Mouse (Mus musculus): Measurements from ENCODE around the gene Zfp64. TPM values are rescaled to one million over a fixed set of nuclear protein-coding genes. Genes with fewer than 3 reads are reported as not detected.

The Zfp64 gene
- polyA plus RNA-seq, 1 experiment from 2014 or later, result 7.8 TPM

DNA sequence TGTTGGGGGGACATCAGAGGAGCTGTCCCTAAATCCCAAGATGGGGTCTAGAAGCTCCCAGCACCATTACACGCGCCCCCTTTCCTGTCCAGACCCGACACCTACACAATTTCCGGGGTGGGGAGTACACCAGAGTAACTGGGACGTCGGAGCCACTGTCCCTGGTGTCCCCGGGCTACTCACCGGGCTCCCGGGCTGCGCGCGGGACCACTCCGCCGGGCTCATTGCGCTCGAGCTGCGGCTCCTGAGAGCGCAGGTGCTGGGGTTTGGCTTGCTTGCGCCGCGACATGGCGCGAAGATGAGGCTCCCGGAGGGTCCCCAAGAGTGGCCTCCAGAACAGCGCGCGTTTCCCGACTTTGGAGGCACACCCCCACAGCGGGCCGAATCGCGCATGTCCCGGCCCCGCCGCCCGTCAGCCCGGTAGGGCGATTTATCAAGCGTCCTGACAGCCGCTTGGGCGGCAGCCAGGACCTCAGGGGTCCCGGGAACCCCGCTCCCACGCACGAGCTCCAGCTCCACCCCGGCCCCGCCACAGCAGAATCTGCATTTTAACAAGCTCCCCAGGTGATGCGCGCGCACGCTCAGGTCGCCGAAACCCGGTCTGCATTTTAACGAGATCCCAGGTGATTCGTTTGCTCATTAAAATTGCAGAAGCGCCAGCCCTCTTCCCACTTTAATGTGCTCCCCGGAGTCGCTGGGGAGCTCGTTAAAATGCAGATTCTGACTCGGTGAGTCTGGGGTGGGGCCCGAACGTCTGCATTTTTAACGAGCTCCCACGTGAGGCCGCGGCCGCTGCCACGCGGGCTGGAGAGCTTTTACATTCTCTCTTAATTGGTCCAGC, 43.1 kb downstream of the Zfp64 start:
- Histone ChIP-seq H3K4me3 (ENCODE audit: low read depth, low read length) (peak overlapping the region; percentile 45), H3K4me1 (ENCODE audit: control insufficient read depth, low read depth, low read length) (no peaks in the 10 kb centered on the region; the same call in none of the 2 replicates), H3K9ac (ENCODE audit: low read depth, low read length) (no peak overlapping the region), H3K4me2 (ENCODE audit: low read depth, low read length) (peak overlapping the region; percentile 57), H3K27ac (ENCODE audit: low read length) (no peak overlapping the region), H3K9me3 (replicated peaks; ENCODE audit: control insufficient read depth, low read length) (no peaks in the 10 kb centered on the region), H3K27me3 (ENCODE audit: control insufficient read depth, insufficient read depth, low read depth, low read length) (peaks cover 36% of the 10 kb centered on the region), H3K36me3 (ENCODE audit: control insufficient read depth, insufficient read depth) (no peaks in the 10 kb centered on the region)
- 1% methylated on average over 70 of the region's 70 CpGs for WGBS (ENCODE audit: insufficient replicate concordance)
- ATAC-seq (ENCODE audit: low read depth), result no peak

DNA sequence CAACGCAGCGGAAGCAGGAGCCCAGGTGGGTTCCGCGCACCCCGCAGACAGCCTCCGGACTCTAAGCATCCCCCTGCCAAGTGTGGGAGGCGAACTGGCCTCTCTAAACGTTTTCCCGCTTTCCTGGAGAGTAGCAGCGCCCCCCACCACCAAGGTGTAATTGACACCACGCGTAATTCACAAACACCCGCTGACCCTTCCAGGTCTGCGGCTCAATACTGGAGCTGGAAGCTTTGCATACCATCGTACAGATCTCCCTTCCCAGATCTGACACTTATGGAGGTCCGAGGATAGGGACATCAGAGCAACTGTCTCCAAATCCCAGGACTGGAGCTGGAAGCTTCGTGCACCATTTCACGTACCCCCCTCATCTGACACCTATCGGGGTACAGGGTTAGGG, 43.9 kb downstream of the Zfp64 start:
- H3K9ac ChIP-seq (ENCODE audit: low read depth, low read length), result no peak overlapping the region

DNA sequence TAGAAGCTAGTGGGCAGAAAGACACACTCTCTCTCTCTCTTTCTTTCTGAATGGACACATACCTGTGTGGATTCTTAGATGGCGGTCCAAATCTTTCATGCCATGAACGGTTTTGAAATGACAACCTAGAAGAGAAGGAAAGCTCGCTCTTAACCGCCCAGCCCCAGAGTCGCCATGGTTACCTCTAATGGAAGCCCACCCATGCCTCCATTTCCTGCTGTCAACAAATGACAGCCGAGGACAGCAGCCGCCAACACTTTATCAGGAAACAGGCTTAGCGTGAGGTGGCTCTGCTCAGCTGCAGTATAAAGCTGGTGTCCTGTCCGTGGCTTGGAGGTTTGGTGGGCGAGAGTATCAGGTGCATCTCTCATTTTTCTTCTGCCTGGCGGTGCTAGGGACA, 49.4 kb downstream of the Zfp64 start:
- 19% methylated on average over 11 of the region's 11 CpGs for WGBS (ENCODE audit: insufficient replicate concordance)
- Histone ChIP-seq H3K36me3 (ENCODE audit: control insufficient read depth, insufficient read depth) (no peaks in the 10 kb centered on the region), H3K4me3 (ENCODE audit: low read depth, low read length) (no peak overlapping the region), H3K27me3 (ENCODE audit: control insufficient read depth, insufficient read depth, low read depth, low read length) (peaks cover 9% of the 10 kb centered on the region), H3K4me2 (ENCODE audit: low read depth, low read length) (no peak overlapping the region), H3K9ac (ENCODE audit: low read depth, low read length) (no peak overlapping the region), H3K27ac (ENCODE audit: low read length) (no peak overlapping the region), H3K9me3 (replicated peaks; ENCODE audit: control insufficient read depth, low read length) (no peaks in the 10 kb centered on the region), H3K4me1 (ENCODE audit: control insufficient read depth, low read depth, low read length) (no peaks in the 10 kb centered on the region)
- no peak for ATAC-seq (ENCODE audit: low read depth)

More for the DNA sequence above, 43.9 kb downstream of the Zfp64 start:
- H3K4me1 ChIP-seq (ENCODE audit: control insufficient read depth, low read depth, low read length), result no peaks in the 10 kb centered on the region; the same call in none of the 2 replicates
- 5% methylated on average over 19 of the region's 19 CpGs for WGBS (ENCODE audit: insufficient replicate concordance)
- no peak overlapping the region for H3K4me2 ChIP-seq (ENCODE audit: low read depth, low read length)
- peaks cover 36% of the 10 kb centered on the region for H3K27me3 ChIP-seq (ENCODE audit: control insufficient read depth, insufficient read depth, low read depth, low read length)
- ATAC-seq (ENCODE audit: low read depth), result no peak
- H3K36me3 ChIP-seq (ENCODE audit: control insufficient read depth, insufficient read depth), result no peaks in the 10 kb centered on the region
- no peak overlapping the region for H3K27ac ChIP-seq (ENCODE audit: low read length)
- no peaks in the 10 kb centered on the region for H3K9me3 ChIP-seq (replicated peaks; ENCODE audit: control insufficient read depth, low read length)
- no peak overlapping the region; the same call in 1 of the 2 replicates for H3K4me3 ChIP-seq (ENCODE audit: low read depth, low read length)

DNA sequence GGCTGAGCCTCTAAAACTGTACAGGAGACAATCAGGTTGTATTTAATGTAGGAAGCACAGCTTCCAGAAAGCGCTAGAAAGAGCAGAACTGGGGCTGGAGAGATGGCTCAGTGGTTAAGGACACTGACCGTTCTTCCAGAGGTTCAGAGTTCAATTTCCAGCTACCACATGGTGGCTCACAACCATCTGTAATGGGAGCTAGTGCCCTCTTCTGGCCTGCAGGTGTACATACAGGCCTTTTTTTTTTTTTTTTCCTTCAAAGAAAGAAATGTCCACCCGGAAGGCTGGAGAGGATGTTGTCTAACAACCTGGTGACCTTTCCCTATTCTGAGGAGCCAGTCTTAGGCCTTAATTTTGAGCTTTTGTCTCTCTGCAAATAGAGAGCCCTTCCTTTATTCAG, 50.5 kb downstream of the Zfp64 start:
- no peak overlapping the region for H3K4me2 ChIP-seq (ENCODE audit: low read depth, low read length)
- no peak for ATAC-seq (ENCODE audit: low read depth)
- no peaks in the 10 kb centered on the region for H3K36me3 ChIP-seq (ENCODE audit: control insufficient read depth, insufficient read depth)
- H3K27ac ChIP-seq (ENCODE audit: low read length), result no peak overlapping the region
- WGBS (ENCODE audit: insufficient replicate concordance), result 39% methylated on average over 3 of the region's 3 CpGs
- H3K4me1 ChIP-seq (ENCODE audit: control insufficient read depth, low read depth, low read length), result no peaks in the 10 kb centered on the region
- no peaks in the 10 kb centered on the region for H3K9me3 ChIP-seq (replicated peaks; ENCODE audit: control insufficient read depth, low read length)
- H3K9ac ChIP-seq (ENCODE audit: low read depth, low read length), result no peak overlapping the region
- no peak overlapping the region for H3K4me3 ChIP-seq (ENCODE audit: low read depth, low read length)
- H3K27me3 ChIP-seq (ENCODE audit: control insufficient read depth, insufficient read depth, low read depth, low read length), result peaks cover 2% of the 10 kb centered on the region; the same call in 1 of the 2 replicates

DNA sequence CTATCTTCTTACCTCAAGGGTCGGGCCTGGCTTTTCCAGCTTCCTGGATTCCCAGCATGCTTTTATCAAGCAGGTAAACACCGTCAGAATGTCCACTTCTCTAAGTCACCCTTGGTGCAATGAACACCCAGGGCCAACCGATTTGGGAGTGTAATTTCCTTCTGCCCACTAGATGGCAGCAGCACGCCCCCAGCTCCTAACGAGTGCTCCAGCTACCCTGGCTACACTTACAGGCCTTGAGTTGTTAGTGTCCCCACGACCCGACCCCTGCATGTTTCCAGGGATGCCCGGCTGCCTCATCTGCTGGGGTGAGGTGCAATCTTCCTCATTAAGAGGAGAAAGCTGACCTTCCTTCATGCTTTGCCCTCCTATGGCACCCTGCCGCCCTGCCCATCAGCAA, 51.2 kb downstream of the Zfp64 start:
- Histone ChIP-seq H3K4me3 (ENCODE audit: low read depth, low read length) (no peak overlapping the region), H3K9ac (ENCODE audit: low read depth, low read length) (no peak overlapping the region), H3K27me3 (ENCODE audit: control insufficient read depth, insufficient read depth, low read depth, low read length) (no peaks in the 10 kb centered on the region), H3K4me2 (ENCODE audit: low read depth, low read length) (no peak overlapping the region), H3K4me1 (ENCODE audit: control insufficient read depth, low read depth, low read length) (no peaks in the 10 kb centered on the region), H3K9me3 (replicated peaks; ENCODE audit: control insufficient read depth, low read length) (no peaks in the 10 kb centered on the region; the same call in 1 of the 2 replicates), H3K27ac (ENCODE audit: low read length) (no peak overlapping the region), H3K36me3 (ENCODE audit: control insufficient read depth, insufficient read depth) (no peaks in the 10 kb centered on the region)
- WGBS (ENCODE audit: insufficient replicate concordance), result 13% methylated on average over 9 of the region's 9 CpGs
- no peak for ATAC-seq (ENCODE audit: low read depth)

DNA sequence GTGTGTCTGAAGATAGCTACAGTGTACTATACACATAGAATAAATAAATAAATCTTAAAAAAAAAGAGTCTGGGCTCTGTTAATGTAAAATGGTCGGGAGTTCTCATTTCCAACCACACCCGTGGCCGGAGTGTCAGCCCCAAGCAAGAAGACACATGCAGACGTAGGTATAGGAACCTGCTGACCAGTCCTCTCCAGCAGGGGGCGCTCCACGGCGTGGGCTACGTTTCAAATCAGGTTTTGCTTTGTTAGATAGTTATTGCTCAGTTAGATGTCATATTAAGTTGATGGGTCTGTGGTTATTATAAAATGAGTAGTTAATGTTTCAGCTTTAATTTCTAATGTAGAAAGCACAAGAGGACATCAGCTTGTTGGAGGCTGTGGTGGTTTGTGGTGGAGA, 52.8 kb downstream of the Zfp64 start:
- no peaks in the 10 kb centered on the region for H3K4me1 ChIP-seq (ENCODE audit: control insufficient read depth, low read depth, low read length)
- no peaks in the 10 kb centered on the region for H3K36me3 ChIP-seq (ENCODE audit: control insufficient read depth, insufficient read depth)
- no peak overlapping the region for H3K27ac ChIP-seq (ENCODE audit: low read length)
- H3K27me3 ChIP-seq (ENCODE audit: control insufficient read depth, insufficient read depth, low read depth, low read length), result no peaks in the 10 kb centered on the region
- no peak for ATAC-seq (ENCODE audit: low read depth)
- 6% methylated on average over 8 of the region's 8 CpGs for WGBS (ENCODE audit: insufficient replicate concordance)
- no peaks in the 10 kb centered on the region; the same call in 1 of the 2 replicates for H3K9me3 ChIP-seq (replicated peaks; ENCODE audit: control insufficient read depth, low read length)
- H3K9ac ChIP-seq (ENCODE audit: low read depth, low read length), result no peak overlapping the region
- no peak overlapping the region for H3K4me3 ChIP-seq (ENCODE audit: low read depth, low read length)
- H3K4me2 ChIP-seq (ENCODE audit: low read depth, low read length), result no peak overlapping the region

DNA sequence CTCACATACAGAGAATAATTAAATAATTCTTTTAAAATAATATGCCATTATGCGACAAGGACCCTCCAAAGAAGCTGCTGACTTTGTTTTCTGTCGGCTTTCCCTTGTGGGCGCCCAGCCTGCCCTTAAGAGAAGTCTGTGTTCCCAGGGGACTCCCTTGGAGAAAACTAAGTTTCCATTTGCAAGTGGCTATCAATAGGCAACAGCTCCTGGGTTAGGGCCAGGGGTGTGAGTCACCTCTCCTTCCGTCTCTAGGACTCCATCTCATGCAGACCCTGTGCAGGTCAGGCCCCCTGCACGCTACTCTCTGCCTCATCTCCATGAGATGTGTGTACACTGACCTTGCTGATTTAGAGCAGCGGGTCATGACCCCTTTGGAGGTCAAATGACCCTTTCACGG, 57.5 kb downstream of the Zfp64 start:
- H3K27ac ChIP-seq (ENCODE audit: low read length), result no peak overlapping the region
- ATAC-seq (ENCODE audit: low read depth), result no peak
- WGBS (ENCODE audit: insufficient replicate concordance), result 62% methylated on average over 7 of the region's 7 CpGs

DNA sequence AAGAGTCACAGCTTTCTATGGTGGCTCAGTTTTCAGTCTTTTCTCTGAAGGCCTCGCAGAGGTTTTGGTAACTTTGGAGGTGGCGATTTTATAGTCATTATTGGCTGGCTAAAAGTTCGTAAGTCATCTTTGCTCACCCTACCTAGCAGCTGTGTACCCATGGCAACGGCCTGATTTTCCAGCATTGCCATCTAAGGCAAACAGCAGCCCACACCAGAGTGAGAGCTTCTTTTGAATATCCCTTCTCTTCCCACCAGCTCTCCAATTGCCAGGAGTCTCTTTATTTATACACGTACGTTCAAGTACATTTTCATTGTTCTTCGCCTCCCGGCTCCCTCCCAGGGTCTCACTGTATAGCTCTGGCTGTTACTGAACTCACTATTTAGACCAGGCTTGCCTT, 59.9 kb downstream of the Zfp64 start:
- H3K4me1 ChIP-seq (ENCODE audit: control insufficient read depth, low read depth, low read length), result no peaks in the 10 kb centered on the region
- no peak overlapping the region for H3K9ac ChIP-seq (ENCODE audit: low read depth, low read length)
- H3K9me3 ChIP-seq (replicated peaks; ENCODE audit: control insufficient read depth, low read length), result no peaks in the 10 kb centered on the region; the same call in 1 of the 2 replicates
- WGBS (ENCODE audit: insufficient replicate concordance), result 69% methylated on average over 8 of the region's 8 CpGs
- no peak overlapping the region for H3K27ac ChIP-seq (ENCODE audit: low read length)
- ATAC-seq (ENCODE audit: low read depth), result no peak
- H3K4me2 ChIP-seq (ENCODE audit: low read depth, low read length), result no peak overlapping the region
- H3K27me3 ChIP-seq (ENCODE audit: control insufficient read depth, insufficient read depth, low read depth, low read length), result no peaks in the 10 kb centered on the region
- no peak overlapping the region for H3K4me3 ChIP-seq (ENCODE audit: low read depth, low read length)
- H3K36me3 ChIP-seq (ENCODE audit: control insufficient read depth, insufficient read depth), result no peaks in the 10 kb centered on the region

More for the DNA sequence above, 57.5 kb downstream of the Zfp64 start:
- no peak overlapping the region for H3K4me2 ChIP-seq (ENCODE audit: low read depth, low read length)
- H3K9me3 ChIP-seq (replicated peaks; ENCODE audit: control insufficient read depth, low read length), result no peaks in the 10 kb centered on the region; the same call in 1 of the 2 replicates
- no peaks in the 10 kb centered on the region for H3K36me3 ChIP-seq (ENCODE audit: control insufficient read depth, insufficient read depth)
- no peaks in the 10 kb centered on the region for H3K27me3 ChIP-seq (ENCODE audit: control insufficient read depth, insufficient read depth, low read depth, low read length)
- H3K4me1 ChIP-seq (ENCODE audit: control insufficient read depth, low read depth, low read length), result no peaks in the 10 kb centered on the region
- H3K4me3 ChIP-seq (ENCODE audit: low read depth, low read length), result no peak overlapping the region
- no peak overlapping the region for H3K9ac ChIP-seq (ENCODE audit: low read depth, low read length)

DNA sequence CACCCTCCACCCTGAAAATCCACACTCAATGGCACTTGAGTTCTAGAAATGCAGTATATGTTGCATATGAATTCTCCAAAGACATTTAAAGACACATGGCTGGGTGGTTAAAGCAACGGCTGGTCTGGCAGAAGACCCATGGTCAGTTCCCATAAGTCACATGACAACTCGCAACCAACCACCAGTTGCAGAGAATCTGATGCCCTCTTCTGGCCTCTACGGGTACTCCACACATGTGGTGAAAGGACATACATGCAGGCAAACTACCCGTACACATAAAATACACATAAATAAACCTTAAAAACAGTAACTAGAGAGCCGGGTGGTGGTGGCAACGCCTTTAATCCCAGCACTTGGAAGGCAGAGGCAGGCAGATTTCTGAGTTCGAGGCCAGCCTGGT, 60.6 kb downstream of the Zfp64 start:
- ATAC-seq (ENCODE audit: low read depth), result no peak
- Histone ChIP-seq H3K4me1 (ENCODE audit: control insufficient read depth, low read depth, low read length) (no peaks in the 10 kb centered on the region), H3K4me3 (ENCODE audit: low read depth, low read length) (no peak overlapping the region), H3K9me3 (replicated peaks; ENCODE audit: control insufficient read depth, low read length) (no peaks in the 10 kb centered on the region; the same call in 1 of the 2 replicates), H3K9ac (ENCODE audit: low read depth, low read length) (no peak overlapping the region), H3K27me3 (ENCODE audit: control insufficient read depth, insufficient read depth, low read depth, low read length) (no peaks in the 10 kb centered on the region), H3K36me3 (ENCODE audit: control insufficient read depth, insufficient read depth) (no peaks in the 10 kb centered on the region), H3K4me2 (ENCODE audit: low read depth, low read length) (no peak overlapping the region), H3K27ac (ENCODE audit: low read length) (no peak overlapping the region)
- 67% methylated on average over 7 of the region's 7 CpGs for WGBS (ENCODE audit: insufficient replicate concordance)
